Mouse (Mus musculus): ENCODE measurements around the gene Rbfox3. TPM values are rescaled to one million over a fixed set of nuclear protein-coding genes. Genes with fewer than 3 reads are reported as not detected.

The Rbfox3 gene
- total RNA-seq, 2 experiments from 2014 or later: not detected

- ATAC-seq (replicated peaks; ENCODE audit: low FRiP score, poor library complexity, severe bottlenecking): no peak
Measured at GRCm38 (mm10) chr11:118473161-118473560, 438.2 kb downstream of the Rbfox3 start.

DNA sequence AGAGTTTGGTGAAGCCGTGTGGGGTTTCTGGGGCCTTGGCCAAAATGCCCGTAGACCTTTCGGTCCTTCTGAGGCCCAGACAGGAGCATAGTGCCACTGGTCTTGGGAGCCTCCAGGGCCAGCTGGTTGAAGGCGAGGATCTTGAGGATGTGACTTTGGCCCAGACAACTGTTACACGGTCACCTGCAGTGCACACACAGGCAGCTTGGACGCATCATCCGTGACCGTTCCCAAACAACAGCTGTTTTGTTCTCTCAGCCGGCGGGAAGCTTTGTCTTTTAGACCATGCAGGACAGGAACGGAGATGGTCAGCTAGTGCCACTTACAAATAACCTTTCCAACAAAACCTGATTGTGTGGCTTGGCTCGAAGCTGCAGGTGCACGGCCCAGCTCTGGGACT lies 439.7 kb downstream of the Rbfox3 start:
- ATAC-seq (replicated peaks; ENCODE audit: low FRiP score, poor library complexity, severe bottlenecking): no peak

GRCm38 (mm10) chr11:118470234-118470966 lies 441.0 kb downstream of the Rbfox3 start:
- peak; percentile 52; the same call in 1 of the 2 replicates for ATAC-seq (replicated peaks; ENCODE audit: low FRiP score, poor library complexity, severe bottlenecking)

DNA sequence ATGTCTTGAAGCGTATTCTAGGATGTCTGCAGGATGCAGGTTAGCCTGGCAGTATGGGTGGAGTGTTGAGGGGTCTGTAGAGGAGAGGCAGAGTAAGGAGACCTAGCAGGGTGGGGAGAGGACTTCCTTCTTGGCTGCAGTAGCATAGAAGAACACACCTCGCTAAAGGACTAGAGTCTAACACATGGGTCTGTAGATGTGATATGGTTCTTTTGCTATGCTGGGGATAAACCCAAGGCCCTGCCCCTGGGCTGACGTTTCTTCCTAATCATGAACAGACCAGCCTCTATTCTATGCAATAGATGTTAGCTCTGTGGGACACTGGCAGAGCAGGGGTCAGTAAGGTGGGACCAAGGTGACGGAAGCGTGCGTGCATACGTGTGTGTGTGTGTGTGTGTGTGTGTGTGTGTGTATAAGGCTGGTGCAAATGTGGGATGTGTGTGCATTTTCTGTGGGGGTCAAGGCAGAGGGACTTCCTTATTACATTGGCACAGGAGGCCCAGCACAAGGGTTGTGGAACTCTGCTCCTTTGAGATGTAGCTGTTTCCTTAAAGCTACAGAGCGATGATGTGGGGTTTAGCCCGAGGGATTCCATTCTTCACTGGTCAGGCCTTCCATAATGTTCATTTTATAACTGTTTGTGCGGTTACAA lies 441.8 kb downstream of the Rbfox3 start:
- no peak for ATAC-seq (replicated peaks; ENCODE audit: low FRiP score, poor library complexity, severe bottlenecking)

DNA sequence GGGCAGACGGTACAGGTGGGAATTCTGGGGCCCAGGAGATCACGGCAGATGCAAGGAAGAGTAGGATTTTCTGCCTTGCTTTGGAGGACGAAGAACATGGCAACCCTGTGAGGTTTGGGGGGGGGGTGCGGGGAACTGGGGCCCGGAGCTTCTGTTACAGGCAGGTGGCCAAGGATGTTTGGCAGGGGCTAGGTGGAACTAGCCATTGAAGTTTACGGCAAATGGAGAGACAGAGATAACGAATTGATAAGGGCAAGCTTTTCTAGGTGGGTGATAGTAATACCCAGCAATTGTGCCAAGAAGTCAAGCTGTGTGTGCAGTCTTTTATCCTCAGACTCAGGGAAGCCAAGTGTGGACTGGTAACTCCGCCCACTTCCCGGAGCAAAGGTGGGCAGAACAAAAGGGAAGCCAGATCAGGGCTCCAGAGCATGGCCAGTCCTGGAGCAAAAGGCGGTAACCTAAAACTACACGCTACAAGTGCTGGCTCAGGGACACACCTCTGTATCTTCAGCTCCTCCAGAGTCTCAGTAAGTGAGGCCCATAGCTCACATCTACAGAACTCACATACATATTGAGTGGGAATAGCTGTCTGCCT lies 443.9 kb downstream of the Rbfox3 start:
- ATAC-seq (replicated peaks; ENCODE audit: low FRiP score, poor library complexity, severe bottlenecking): 0 out of 2 replicates have a peak, but pooled peaks have one; percentile 18

DNA sequence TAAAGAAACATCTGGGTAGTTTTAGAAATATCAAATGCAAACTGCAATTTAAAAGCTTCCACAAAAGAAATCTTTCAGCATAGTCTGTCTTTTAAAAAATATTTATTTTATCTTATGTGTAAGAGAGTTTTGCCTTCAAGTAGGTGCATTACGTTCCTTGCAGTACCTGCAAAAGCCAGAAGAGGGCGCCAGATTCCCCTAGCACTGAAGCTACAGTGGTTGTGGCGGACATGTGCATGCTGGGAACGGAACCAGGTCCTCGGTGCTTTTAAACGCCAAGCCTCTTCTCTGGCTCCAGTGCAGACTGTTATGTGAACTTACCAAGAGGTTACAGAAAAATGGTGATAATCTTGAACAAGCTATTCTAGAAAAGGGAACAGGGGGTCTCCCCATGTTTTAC lies 451.1 kb downstream of the Rbfox3 start:
- no peak for ATAC-seq (replicated peaks; ENCODE audit: low FRiP score, poor library complexity, severe bottlenecking)

- ATAC-seq (replicated peaks; ENCODE audit: low FRiP score, poor library complexity, severe bottlenecking): no peak
Measured at GRCm38 (mm10) chr11:118459536-118459935, 451.9 kb downstream of the Rbfox3 start.

DNA sequence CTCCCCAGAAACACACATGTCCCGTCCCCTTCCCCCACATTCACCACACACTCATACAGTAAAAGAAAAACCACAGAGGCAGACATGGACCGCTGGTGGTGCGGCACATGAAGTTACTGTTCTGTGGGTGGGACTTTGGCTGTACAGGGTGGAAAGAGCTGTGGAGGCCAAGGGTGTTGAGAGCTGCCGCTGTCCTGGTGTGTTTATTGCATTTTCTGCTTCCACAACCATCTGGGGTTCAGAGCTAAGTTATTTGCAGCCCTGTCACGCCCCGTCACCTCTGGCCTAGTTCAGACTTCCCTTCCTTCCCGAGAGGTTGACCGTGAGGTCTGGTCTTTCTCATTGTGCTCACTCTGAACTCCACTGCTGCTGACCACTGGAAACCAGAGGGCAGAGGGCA lies 452.3 kb downstream of the Rbfox3 start:
- ATAC-seq (replicated peaks; ENCODE audit: low FRiP score, poor library complexity, severe bottlenecking): no peak

DNA sequence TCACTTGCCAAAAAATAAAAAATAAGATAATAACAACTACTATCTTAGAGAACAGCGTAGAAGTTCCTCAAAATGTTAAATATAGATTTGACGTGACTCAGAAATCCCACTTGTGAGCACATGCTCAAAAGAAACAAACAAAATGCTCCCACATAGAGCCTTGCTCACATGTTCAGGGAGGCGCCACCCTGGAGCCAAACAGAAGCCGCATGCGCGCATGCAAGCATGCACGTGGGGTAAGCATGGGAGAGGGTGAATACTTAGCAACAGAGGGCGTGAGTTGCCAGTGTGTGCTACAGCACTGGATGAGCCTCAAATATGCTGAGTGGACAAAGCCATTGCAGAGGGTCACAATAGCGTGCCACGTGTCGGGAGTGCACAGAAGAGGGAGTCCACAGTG lies 454.5 kb downstream of the Rbfox3 start:
- ATAC-seq (replicated peaks; ENCODE audit: low FRiP score, poor library complexity, severe bottlenecking): no peak

GRCm38 (mm10) chr11:118455788-118456187 lies 455.6 kb downstream of the Rbfox3 start:
- no peak for ATAC-seq (replicated peaks; ENCODE audit: low FRiP score, poor library complexity, severe bottlenecking)

DNA sequence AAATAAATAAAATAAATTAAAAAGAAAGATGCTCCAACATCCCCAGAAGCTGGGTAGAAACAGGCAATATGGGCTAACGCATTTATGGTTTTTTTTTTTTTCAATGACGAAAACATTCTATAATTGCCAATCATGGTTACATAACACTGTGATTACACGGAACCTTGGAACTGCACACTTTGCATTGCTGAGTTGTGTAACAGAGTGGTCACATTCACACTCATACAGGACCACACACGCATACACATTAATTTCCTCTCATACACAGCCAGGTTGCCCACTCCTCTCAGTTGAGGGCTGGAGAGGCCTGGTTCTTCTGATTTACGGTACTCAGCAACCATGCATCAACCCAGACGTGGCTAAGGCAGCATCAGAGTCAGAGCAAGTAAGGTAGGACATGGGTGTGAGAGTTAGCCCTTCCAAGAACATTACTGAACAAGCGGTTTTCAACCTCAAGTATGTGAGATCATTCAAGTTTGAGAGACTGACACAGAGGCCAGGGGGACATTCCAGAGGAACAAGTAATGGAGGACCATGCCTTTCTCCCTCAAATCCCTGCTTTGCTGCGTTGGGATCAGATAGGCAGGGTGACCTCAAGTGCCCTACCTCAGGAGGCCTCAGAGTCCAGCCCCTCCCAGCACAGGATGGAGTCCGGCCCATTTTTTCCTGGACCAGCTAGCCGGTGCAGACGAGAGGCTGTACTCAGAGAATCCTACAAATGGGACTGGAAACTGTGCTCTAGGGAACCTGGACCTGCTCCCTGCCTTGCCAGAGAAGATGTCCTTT lies 457.3 kb downstream of the Rbfox3 start:
- ATAC-seq (replicated peaks; ENCODE audit: low FRiP score, poor library complexity, severe bottlenecking): no peak

- no peak for ATAC-seq (replicated peaks; ENCODE audit: low FRiP score, poor library complexity, severe bottlenecking)
Measured at GRCm38 (mm10) chr11:118452955-118453354, 458.4 kb downstream of the Rbfox3 start.

DNA sequence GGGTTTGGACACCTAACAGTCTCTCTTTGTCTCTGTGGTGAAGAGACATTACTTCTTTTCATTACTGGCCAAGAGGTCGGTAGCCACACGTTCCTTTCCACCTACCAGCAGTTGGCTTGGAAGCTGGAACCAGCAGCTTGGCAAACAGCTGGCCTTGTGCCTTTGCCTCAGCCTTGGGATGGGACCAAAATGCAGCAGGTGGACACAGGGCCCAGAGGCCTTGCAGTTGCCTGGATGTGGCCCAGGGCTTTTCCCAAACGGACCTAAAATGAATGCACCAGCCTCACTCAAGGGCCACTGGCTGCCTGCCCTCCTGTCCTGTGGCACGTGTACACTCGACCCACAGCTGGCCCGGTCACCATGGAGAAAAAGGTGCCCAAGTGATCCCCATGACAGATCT lies 460.2 kb downstream of the Rbfox3 start:
- ATAC-seq (replicated peaks; ENCODE audit: low FRiP score, poor library complexity, severe bottlenecking): no peak

DNA sequence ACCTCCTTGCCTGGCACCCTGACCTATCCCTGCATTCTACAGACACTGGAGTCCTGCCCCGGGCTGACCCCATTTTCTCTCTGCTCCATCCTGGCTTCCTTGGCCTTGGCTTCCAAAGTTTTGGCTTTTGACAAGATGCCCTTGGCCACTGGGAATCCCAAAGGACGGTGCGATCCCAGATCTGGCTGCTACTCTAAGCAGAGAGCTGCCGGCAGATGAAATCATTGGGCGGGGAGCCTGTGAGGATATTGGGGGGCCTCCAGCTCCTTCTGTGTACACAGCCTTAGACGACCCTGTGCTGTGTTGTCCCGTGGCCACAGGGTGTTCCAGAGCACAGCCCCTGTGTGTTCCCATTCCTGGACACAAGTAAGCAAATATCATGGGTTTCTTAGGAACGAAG lies 463.0 kb downstream of the Rbfox3 start:
- ATAC-seq (replicated peaks; ENCODE audit: low FRiP score, poor library complexity, severe bottlenecking): no peak

DNA sequence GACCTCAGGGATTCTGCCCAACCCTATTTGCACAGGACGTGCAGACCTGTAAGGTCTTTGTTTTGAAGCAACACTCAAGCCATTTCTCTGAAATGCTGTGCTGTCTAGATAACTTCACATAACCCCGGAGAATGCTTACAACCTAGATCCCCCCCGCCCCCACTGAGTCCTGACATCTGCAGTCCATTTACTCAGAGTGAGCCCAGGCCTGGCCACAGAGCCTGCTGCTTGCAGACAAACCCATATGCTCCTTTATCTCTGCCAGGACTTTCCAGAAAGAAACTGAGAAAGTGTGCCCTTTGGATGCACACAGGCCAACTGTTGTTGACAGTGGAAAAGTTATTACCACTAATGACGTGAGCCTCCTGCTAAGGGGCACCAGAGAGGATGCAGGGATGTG lies 464.1 kb downstream of the Rbfox3 start:
- no peak for ATAC-seq (replicated peaks; ENCODE audit: low FRiP score, poor library complexity, severe bottlenecking)

DNA sequence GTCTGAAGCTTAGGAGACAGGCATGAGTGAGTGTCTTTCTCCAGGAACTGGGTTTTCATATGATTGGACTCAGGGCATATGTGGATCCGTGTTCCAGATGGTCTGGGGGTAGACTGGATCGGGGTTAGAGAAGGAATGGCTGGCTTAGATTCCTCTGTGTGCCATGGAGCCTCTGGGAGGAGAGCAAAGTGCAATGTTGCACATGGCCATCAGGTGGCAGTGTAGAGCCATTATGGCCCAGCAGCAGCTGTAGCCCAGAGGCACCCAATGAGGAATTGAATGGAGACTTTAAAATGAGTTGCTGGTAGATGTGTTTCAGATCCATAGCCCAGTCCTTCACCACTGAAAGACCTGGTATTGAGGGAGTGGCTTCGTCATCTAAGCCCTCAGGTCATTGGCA lies 465.6 kb downstream of the Rbfox3 start:
- ATAC-seq (replicated peaks; ENCODE audit: low FRiP score, poor library complexity, severe bottlenecking): peak; percentile 67

DNA sequence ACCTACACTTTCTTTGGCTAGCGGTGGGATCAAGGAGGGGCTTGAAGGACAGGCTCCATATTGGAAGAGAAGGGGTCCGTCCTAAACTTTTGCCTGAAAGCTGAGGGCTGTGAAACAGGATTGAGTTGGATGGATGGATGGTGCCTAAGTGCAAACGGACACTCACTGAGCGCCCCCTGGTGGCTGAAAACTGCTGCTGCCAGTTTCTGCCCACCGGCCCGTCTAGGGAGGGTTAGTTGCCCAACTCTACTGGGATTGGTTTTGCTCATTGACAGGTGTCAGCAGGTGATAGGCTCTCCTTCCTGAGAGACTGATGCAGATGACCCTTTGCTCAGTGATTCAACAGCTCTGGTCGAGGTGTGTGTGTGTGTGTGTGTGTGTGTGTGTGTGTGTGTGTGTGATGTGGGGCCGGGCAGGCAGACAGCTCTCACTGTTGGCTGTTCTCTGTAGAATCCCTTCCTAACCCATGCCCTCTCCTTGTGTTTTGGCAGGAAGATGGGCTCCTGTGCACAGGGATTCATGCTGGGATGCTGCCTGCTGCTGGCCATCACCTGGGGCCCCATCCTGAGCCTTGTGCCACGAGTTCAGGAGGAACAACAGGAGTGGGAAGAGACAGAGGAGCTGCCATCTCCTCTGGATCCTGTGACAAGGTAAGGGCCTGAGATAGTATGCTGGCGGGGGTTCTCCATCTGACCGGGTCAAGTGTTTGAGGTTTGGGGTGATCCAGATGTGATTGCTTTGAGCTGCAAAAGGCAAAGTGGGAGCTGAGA lies 468.0 kb downstream of the Rbfox3 start:
- no peak for ATAC-seq (replicated peaks; ENCODE audit: low FRiP score, poor library complexity, severe bottlenecking)

DNA sequence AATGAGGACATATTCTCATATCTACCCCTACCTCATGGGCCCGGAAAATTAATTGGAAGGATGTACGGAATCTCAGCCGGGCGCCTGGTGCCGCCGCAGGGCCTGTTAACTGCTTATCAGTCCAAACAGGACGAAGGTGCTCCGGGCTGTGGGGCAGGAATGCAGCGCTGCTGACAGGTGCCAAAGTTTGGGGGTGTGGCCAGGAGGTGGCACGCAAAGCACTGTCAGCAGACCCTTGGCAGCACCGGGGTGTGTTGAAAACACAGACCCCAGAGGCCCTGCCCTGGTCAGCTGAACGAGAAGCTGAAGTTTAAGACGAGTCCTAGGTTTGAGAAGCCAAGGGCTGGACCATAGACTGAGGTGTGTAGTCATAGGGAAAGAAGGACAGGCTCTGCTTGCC lies 468.7 kb downstream of the Rbfox3 start:
- no peak for ATAC-seq (replicated peaks; ENCODE audit: low FRiP score, poor library complexity, severe bottlenecking)

Data from erythroid progenitor cell, adult 5-6 weeks (primary cell).